Mouse (Mus musculus) forebrain, embryonic 15.5 days (tissue): Measurements from ENCODE around the gene Dner. TPM values are rescaled to one million over a fixed set of nuclear protein-coding genes. Genes with fewer than 3 reads are reported as not detected.
A peak's percentile ranks its signal among the peaks of the same experiment; 100 is the strongest.

Experiments used
- ATAC-seq: fragments of 200-750 bp; cut with Nextera tagmentation; replicated peaks from 2 replicates; pipeline ENCODE4 v1.8.0; 2017; ENCODE audit warnings: mild to moderate bottlenecking, moderate TSS enrichment, moderate library complexity
- H3K27ac ChIP-seq: fragments of 300-500 bp; sonication (generic); replicated peaks from 2 replicates; pipeline ENCODE4 v1.5.1; 2015; ENCODE audit warnings: mild to moderate bottlenecking, inconsistent platforms
- H3K27me3 ChIP-seq: fragments of 300-500 bp; sonication (generic); 2 replicates; pipeline ENCODE4 v1.6.1; 2015; ENCODE audit warnings: inconsistent platforms
- H3K36me3 ChIP-seq: fragments of 300-500 bp; sonication (generic); 2 replicates; pipeline ENCODE4 v1.6.1; 2015; ENCODE audit warnings: mild to moderate bottlenecking, inconsistent platforms
- H3K4me1 ChIP-seq: fragments of 300-500 bp; sonication (generic); 2 replicates; pipeline ENCODE4 v1.6.1; 2015; ENCODE audit warnings: inconsistent platforms
- H3K4me2 ChIP-seq: fragments of 300-500 bp; sonication (generic); replicated peaks from 2 replicates; pipeline ENCODE4 v1.6.1; 2015; ENCODE audit warnings: mild to moderate bottlenecking, inconsistent platforms
- H3K4me3 ChIP-seq: fragments of 300-500 bp; sonication (generic); 2 replicates; pipeline ENCODE4 v1.5.1; 2015; ENCODE audit warnings: mild to moderate bottlenecking, inconsistent platforms
- H3K9ac ChIP-seq: fragments of 300-500 bp; sonication (generic); replicated peaks from 2 replicates; pipeline ENCODE4 v1.6.1; 2015; ENCODE audit warnings: mild to moderate bottlenecking, inconsistent platforms
- H3K9me3 ChIP-seq: fragments of 300-500 bp; sonication (generic); 2 replicates; pipeline ENCODE4 v1.6.1; 2016; ENCODE audit warnings: inconsistent platforms
- WGBS: fragments of 180-500 bp; shearing (Covaris S2); methylation state at CpG from one replicate; pipeline ENCODE4 v1.1.7; 2015; ENCODE audit warnings: mixed read lengths; 5-methylcytosine and 5-hydroxymethylcytosine counted together
- polyA plus RNA-seq: library from polyadenylated mRNA; unstranded; fragments of >200 nt; fragmentation: Nextera tagmentation; extraction: Ambion mirVana; gene quantifications from 2 replicates; pipeline ENCODE4 v1.2.1, GENCODE M21; 2015

Dner gene
- polyA plus RNA-seq, 1 experiment from 2014 or later: 178 TPM

DNA sequence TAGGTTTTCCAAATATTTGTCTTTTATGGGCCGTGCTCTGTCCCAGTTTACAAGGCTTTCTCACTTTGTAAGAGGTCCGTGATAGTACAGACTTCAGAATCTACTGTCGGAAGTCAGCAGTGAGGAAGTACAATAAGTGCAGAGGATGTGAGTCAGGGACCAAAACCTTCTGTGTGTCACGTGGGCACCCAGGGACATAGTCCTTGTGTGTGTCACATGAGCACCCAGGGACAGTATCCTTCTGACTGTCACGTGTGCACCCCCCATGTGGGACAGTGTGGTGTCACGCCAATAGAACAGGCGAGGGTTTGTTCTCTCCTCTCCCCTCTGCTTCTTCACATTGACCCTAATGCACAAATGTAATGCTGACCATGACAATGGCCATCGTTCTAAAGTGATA, 134.2 kb downstream of the Dner start:
- WGBS: 80% methylated on average over 8 of the region's 8 CpGs

DNA sequence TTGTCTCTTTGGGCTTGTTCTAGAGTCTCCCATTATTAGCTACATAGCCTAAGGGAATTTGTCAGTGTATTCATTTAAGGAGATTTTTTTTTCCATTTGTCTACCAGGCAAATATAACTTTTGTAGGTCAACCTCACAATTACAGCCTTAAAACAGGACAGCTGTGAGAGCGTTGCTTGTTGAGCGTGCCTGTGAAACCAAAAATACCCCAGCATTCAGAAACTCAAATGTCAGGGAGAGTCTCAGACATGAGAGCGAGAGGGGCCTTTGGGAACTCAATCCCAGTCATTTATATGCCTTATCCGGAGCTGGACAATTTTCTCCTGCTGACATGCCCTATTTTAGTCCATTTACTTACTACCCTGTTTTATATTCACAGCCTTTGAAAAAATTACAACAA, 134.6 kb downstream of the Dner start:
- no peak overlapping the region for H3K4me3 ChIP-seq
- ATAC-seq: no peak
- no peak overlapping the region for H3K4me2 ChIP-seq
- no peak overlapping the region for H3K9ac ChIP-seq
- H3K4me1 ChIP-seq: peaks cover 8% of the 10 kb centered on the region; the same call in 1 of the 2 replicates
- WGBS: 73% methylated on average over 4 of the region's 4 CpGs
- no peaks in the 10 kb centered on the region for H3K27me3 ChIP-seq
- H3K27ac ChIP-seq: no peak overlapping the region
- H3K9me3 ChIP-seq: no peaks in the 10 kb centered on the region
- H3K36me3 ChIP-seq: no peaks in the 10 kb centered on the region

More for the DNA sequence above, 134.2 kb downstream of the Dner start:
- no peak for ATAC-seq
- Histone ChIP-seq H3K9ac (no peak overlapping the region), H3K27me3 (no peaks in the 10 kb centered on the region), H3K4me1 (peaks cover 6% of the 10 kb centered on the region; the same call in 1 of the 2 replicates), H3K9me3 (no peaks in the 10 kb centered on the region), H3K36me3 (no peaks in the 10 kb centered on the region), H3K4me3 (no peak overlapping the region), H3K27ac (no peak overlapping the region), H3K4me2 (no peak overlapping the region)

DNA sequence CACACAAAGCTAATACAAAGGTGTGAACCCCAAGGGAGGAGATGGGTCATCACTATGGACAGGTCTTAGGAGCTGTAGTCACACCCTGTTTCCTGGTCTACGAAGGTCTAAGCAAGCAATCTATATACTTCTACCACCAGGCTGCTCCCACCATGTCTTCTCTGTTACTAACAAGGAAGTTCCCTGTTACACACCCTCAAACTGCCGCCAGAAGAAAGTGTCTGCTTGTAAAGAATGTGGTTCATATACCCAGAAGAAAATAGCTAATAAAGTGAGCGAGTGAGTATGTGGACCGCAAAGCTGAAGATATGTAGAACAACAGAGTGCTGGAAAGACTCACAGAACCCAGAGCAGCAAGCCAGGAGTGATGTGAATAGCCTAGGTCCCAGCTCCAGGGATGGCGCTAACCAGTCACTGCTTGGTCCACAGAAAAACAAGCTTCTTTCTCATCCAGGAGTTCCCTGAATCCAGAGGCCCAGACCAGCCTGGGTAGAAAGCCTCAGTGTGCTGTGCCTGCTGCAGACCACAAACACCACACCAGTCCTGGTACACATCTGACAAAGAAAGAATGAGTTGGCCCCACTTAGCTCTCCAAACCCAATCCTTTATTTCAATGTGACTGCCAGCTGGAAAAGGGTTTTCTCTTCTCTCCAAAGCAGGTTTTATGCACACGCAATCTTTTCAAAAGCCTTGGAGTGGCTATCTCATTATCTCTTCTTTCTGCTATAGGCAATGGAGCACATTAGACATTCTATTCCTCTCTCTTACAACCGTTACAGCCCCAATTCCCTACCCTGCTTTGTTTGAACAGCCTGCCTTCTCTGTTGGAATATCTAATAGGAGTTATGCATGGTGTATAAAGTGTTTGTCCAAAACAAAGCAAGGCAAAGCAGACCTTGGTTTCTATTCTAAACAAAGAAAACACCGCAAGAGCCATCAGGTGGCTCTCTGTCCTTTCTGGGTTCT, 139.2 kb downstream of the Dner start:
- H3K4me2 ChIP-seq: no peak overlapping the region
- peaks cover 8% of the 10 kb centered on the region; the same call in 1 of the 2 replicates for H3K4me1 ChIP-seq
- H3K4me3 ChIP-seq: no peak overlapping the region
- H3K9ac ChIP-seq: no peak overlapping the region
- H3K27me3 ChIP-seq: no peaks in the 10 kb centered on the region
- WGBS: 58% methylated on average over 8 of the region's 8 CpGs
- no peaks in the 10 kb centered on the region for H3K36me3 ChIP-seq
- peak overlapping the region; percentile 38; the same call in 1 of the 2 replicates for H3K27ac ChIP-seq
- ATAC-seq: peak; percentile 55
- H3K9me3 ChIP-seq: no peaks in the 10 kb centered on the region

DNA sequence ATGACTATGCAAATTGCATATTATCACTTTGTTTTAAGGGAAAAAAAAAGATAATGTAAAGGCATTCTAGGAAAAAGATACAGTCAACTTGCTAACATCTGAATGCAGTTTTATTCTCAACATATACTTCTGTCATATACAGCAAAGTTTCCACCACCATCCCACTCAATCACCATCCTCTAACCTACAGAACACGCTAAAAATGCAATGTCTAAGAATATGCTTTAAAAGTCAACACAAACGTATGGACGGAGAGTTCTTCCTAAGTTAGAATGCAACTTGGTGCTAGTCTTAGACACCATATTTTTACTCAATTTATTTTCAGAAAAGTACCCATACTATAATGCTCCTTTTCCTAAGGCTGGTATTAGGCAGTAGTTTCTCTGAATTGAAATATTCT, 144.0 kb downstream of the Dner start:
- no peak for ATAC-seq
- no peaks in the 10 kb centered on the region for H3K27me3 ChIP-seq
- no peaks in the 10 kb centered on the region for H3K36me3 ChIP-seq
- no peak overlapping the region for H3K4me3 ChIP-seq
- no peak overlapping the region for H3K9ac ChIP-seq
- no peak overlapping the region for H3K4me2 ChIP-seq
- H3K27ac ChIP-seq: no peak overlapping the region
- peaks cover 3% of the 10 kb centered on the region; the same call in 1 of the 2 replicates for H3K4me1 ChIP-seq
- H3K9me3 ChIP-seq: no peaks in the 10 kb centered on the region
- 96% methylated on average over 3 of the region's 3 CpGs for WGBS

DNA sequence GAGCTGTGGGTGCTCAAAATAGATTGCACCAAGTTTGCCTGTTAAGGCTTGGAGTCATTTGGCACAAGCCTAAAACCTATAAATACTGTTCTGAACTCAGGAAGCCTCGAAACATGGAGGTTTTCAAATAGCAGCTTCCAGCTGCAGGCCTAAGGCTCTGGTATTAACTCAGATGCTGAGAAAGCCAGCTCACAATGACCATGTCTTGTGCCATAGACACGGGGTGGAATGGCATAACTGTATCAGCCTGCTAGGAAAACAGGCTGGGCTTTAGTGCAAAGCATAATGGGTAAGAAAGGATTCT, 146.0 kb downstream of the Dner start:
- Histone ChIP-seq H3K4me2 (no peak overlapping the region), H3K9me3 (no peaks in the 10 kb centered on the region), H3K4me3 (no peak overlapping the region), H3K27me3 (no peaks in the 10 kb centered on the region), H3K9ac (no peak overlapping the region), H3K27ac (no peak overlapping the region), H3K36me3 (no peaks in the 10 kb centered on the region), H3K4me1 (no peaks in the 10 kb centered on the region)
- 19% methylated on average over 2 of the region's 2 CpGs for WGBS
- no peak for ATAC-seq

DNA sequence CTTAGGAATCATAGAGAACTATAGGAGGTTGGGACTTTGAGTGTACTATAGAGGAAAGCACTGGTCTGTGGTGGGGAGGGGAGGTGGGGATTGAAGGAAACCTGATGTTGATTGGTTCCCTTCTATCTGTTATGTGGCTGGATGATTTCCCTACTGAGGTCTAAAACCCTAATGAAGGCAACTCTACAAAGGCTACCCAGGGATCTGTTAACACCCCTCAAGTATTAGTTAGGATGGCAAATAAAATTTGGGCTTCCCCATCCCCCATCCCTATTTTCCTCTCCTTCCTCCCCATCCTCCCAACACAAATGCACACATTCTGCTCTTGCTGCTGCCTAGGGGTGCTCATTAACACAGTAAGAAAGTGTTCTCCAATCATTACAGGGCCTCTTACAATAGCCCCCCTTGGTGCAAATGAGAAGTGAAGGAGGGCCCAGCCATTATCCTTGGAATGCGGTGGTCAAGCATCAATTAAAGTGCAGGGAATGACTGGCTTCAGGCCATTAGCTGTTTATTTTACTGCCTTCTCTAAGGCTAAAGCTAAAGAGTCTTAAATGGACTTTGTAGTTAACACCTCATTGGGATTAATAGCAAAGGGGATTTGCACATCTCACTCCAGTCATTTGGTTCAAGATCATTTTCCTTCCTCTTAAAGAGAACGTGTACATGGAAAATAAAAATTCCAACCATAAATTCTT, 146.5 kb downstream of the Dner start:
- Histone ChIP-seq H3K4me1 (no peaks in the 10 kb centered on the region), H3K9ac (no peak overlapping the region), H3K4me3 (no peak overlapping the region), H3K9me3 (no peaks in the 10 kb centered on the region), H3K36me3 (no peaks in the 10 kb centered on the region), H3K27me3 (no peaks in the 10 kb centered on the region), H3K27ac (no peak overlapping the region; the same call in 1 of the 2 replicates), H3K4me2 (no peak overlapping the region)
- WGBS: 2% methylated on average over 2 of the region's 2 CpGs
- ATAC-seq: peak; percentile 95

DNA sequence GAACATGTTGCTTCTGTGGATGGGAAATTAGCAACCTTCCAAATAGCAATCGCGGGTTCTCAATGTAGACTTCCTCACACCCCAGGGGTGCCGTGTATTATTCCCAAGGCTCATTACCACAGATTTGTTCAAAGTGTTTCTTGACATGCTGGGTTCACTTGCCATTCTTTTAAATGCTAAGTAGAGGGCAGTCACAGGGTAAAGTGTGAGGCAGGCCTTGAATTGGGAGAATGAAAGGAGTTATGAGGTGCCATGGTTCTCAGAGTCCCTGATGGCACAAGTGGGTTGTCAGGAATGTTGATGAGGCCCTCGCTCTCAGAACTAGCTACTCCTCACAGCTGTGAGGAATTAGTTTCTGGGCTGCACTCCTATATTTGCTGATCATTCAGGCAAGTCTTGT, 160.0 kb downstream of the Dner start:
- H3K4me3 ChIP-seq: no peak overlapping the region
- 23% methylated on average over 4 of the region's 4 CpGs for WGBS
- no peaks in the 10 kb centered on the region for H3K36me3 ChIP-seq
- no peaks in the 10 kb centered on the region for H3K9me3 ChIP-seq
- ATAC-seq: peak; percentile 75
- H3K27me3 ChIP-seq: no peaks in the 10 kb centered on the region
- H3K27ac ChIP-seq: no peak overlapping the region
- no peaks in the 10 kb centered on the region for H3K4me1 ChIP-seq
- H3K9ac ChIP-seq: no peak overlapping the region
- no peak overlapping the region for H3K4me2 ChIP-seq

DNA sequence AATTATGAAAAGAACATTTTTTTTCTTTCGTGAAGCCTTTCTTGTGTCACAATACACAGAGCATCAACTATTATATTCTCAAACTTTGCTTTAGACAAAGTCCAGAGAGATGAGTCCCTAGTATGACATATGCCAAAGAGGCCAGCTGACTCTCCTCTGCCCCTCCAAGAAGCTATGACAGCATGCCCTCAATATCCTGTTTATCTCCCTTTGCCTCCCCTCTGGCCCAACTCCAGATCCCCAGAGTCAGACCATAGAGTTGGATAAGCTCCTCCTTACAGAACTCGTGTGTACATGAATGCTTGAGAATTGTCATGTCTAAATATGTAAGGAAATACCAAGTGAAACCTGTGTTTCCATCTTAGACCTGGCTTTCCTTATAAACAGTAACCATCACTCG, 170.5 kb downstream of the Dner start:
- Histone ChIP-seq H3K4me3 (no peak overlapping the region), H3K27ac (no peak overlapping the region), H3K27me3 (no peaks in the 10 kb centered on the region), H3K9ac (no peak overlapping the region), H3K9me3 (no peaks in the 10 kb centered on the region), H3K36me3 (no peaks in the 10 kb centered on the region), H3K4me1 (0 out of 2 replicates have a peak, but pooled peaks cover 4% of the 10 kb centered on the region), H3K4me2 (no peak overlapping the region)
- WGBS: 91% methylated on average over 3 of the region's 3 CpGs
- ATAC-seq: no peak

DNA sequence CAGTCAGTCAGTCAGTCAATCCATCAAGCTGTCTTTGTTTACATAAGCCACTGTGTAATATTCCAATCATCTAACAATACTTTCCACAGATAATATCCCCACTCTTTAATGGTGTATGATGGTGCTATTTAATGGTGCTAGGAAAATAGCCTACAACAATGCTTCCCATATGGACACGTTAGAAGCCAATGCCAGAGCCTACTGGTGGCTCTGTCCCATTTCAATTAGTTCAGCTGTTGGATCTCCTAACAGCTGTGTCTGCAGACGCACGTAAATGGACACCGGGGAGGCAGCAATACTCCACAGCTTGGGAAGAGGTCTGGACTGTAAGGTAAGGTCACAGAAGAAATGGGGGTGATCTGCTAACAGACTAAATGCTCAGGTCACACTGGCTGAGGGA, 171.6 kb downstream of the Dner start:
- no peak overlapping the region for H3K4me3 ChIP-seq
- H3K27ac ChIP-seq: no peak overlapping the region
- no peak overlapping the region for H3K4me2 ChIP-seq
- 0 out of 2 replicates have a peak, but pooled peaks cover 4% of the 10 kb centered on the region for H3K4me1 ChIP-seq
- ATAC-seq: no peak
- no peaks in the 10 kb centered on the region for H3K36me3 ChIP-seq
- H3K9me3 ChIP-seq: no peaks in the 10 kb centered on the region
- no peaks in the 10 kb centered on the region for H3K27me3 ChIP-seq
- no peak overlapping the region for H3K9ac ChIP-seq
- 77% methylated on average over 4 of the region's 4 CpGs for WGBS

DNA sequence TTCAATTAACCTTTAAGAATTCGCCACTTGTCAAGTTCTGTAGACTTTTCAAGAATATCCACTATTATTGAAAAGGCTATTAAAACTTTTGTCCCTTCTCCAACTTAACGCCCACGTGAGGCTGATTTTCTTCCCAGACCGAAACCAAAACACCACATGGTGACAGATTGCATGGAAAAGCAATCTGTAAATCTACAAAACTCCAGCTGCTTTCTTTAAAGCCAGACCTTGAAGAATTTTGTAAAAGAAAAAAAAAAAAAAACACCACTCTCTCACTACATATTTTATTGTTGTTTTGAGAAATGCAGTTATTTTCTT, 173.1 kb downstream of the Dner start:
- WGBS: 38% methylated on average over 4 of the region's 4 CpGs
- H3K27ac ChIP-seq: no peak overlapping the region
- H3K9me3 ChIP-seq: no peaks in the 10 kb centered on the region
- H3K36me3 ChIP-seq: no peaks in the 10 kb centered on the region
- no peak overlapping the region for H3K4me2 ChIP-seq
- ATAC-seq: peak; percentile 39; the same call in 1 of the 2 replicates
- H3K9ac ChIP-seq: no peak overlapping the region
- H3K4me3 ChIP-seq: no peak overlapping the region
- H3K27me3 ChIP-seq: no peaks in the 10 kb centered on the region
- H3K4me1 ChIP-seq: 0 out of 2 replicates have a peak, but pooled peaks cover 4% of the 10 kb centered on the region

DNA sequence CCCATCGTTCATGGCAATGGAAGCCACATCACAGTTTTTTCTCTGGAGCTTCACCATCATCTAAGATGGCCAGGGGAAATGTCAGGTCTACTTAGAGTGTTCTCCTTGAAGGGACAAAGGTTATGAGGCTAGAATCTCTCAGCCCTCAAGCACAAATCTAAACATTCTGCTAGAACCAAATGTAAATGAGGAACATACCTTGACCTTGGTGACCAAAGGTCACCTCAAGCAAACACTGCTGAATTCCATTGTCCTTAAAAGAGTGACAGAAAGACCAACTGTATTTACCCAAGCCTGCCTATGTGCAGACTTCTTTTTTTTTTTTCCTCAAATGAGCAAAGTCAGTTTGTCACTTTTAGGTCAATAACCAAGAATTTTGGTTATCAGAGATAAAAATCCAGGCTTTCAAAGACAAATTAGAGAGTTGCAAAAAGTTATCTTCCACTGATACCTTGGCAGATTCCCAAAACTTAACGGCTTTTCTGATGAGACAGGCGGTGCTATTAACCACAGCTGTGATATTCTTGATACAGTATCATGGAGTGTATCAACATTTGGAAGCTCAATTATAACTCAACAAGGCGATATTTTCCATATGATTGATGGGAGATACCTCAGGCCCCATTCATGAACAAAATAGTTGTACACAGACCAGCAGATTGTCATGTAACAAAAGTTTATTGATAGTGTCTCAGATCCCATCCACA, 173.6 kb downstream of the Dner start:
- Histone ChIP-seq H3K4me2 (no peak overlapping the region), H3K27ac (no peak overlapping the region), H3K9ac (no peak overlapping the region), H3K27me3 (no peaks in the 10 kb centered on the region), H3K4me1 (0 out of 2 replicates have a peak, but pooled peaks cover 4% of the 10 kb centered on the region), H3K9me3 (no peaks in the 10 kb centered on the region), H3K4me3 (no peak overlapping the region), H3K36me3 (no peaks in the 10 kb centered on the region)
- peak; percentile 55 for ATAC-seq
- WGBS: 68% methylated on average over 4 of the region's 4 CpGs

DNA sequence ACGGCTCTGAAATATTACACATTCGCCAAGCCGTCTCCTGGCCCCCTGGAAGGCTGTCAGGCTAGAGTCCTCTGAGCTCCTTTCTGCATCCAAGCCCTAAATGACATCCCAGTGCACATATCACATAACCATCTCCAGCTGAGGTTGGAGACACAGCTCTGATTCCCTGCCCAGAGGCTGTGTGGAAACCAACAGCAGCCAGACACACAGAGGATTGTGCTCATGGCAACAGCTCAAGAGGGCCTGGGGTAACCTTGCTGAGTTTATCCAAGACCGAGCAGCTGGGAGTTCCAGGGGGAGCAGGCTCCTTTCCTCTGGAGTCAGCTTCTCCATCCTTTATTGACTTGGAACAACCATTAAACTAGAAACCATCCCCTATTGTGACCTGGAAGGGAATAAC, 177.7 kb downstream of the Dner start:
- H3K4me1 ChIP-seq: 0 out of 2 replicates have a peak, but pooled peaks cover 2% of the 10 kb centered on the region
- no peak overlapping the region for H3K9ac ChIP-seq
- H3K27ac ChIP-seq: no peak overlapping the region
- no peaks in the 10 kb centered on the region for H3K9me3 ChIP-seq
- no peak overlapping the region for H3K4me3 ChIP-seq
- no peak overlapping the region for H3K4me2 ChIP-seq
- 88% methylated on average over 4 of the region's 4 CpGs for WGBS
- H3K27me3 ChIP-seq: no peaks in the 10 kb centered on the region
- H3K36me3 ChIP-seq: no peaks in the 10 kb centered on the region
- no peak for ATAC-seq
